Mouse (Mus musculus) left cerebral cortex, adult 9 months (tissue): ENCODE measurements at regions not wholly inside any gene's neighbourhood (a gene's known extent, or its start where the extent isn't known, plus 50 kb on each side); places are given as distances from the start of the nearest gene placed in this dataset.

Source experiments
- DNase-seq, 2 experiments: peaks; one replicate each; pipeline ENCODE4 v3.0.0; 2022; ENCODE audit warnings: low spot score in 2 of 2

GRCm38 (mm10) chr15:86566111-86566510, 351.9 kb downstream of the Tbc1d22a start:
- DNase-seq = no peak

- DNase-seq = no peak
These were observed 360.1 kb downstream of the Tbc1d22a start for GRCm38 (mm10) chr15:86574311-86574710.

GRCm38 (mm10) chr15:86576666-86577065, 362.4 kb downstream of the Tbc1d22a start:
- DNase-seq = no peak

- no peak for DNase-seq
These were observed 364.4 kb downstream of the Tbc1d22a start for GRCm38 (mm10) chr15:86578689-86579088.

GRCm38 (mm10) chr15:86582240-86583090, 368.2 kb downstream of the Tbc1d22a start:
- no peak for DNase-seq

- no peak for DNase-seq
These were observed 371.5 kb downstream of the Tbc1d22a start for GRCm38 (mm10) chr15:86585716-86586115.

- no peak for DNase-seq
These were observed 372.9 kb downstream of the Tbc1d22a start for GRCm38 (mm10) chr15:86587209-86587608.

- DNase-seq = no peak
These were observed 375.8 kb downstream of the Tbc1d22a start for GRCm38 (mm10) chr15:86590033-86590432.

- DNase-seq = no peak
These were observed 376.6 kb downstream of the Tbc1d22a start for GRCm38 (mm10) chr15:86590896-86591295.

GRCm38 (mm10) chr15:86593404-86593803, 379.1 kb downstream of the Tbc1d22a start:
- DNase-seq = peak in 1 of 2 experiments; percentile 71

GRCm38 (mm10) chr15:86606411-86606810, 392.2 kb downstream of the Tbc1d22a start:
- peak in 1 of 2 experiments; percentile 20 for DNase-seq

GRCm38 (mm10) chr15:86609692-86610091, 395.4 kb downstream of the Tbc1d22a start:
- no peak for DNase-seq

GRCm38 (mm10) chr15:86631376-86631775, 417.1 kb downstream of the Tbc1d22a start:
- DNase-seq = no peak

GRCm38 (mm10) chr15:86645244-86645643, 431.0 kb downstream of the Tbc1d22a start:
- no peak for DNase-seq

GRCm38 (mm10) chr15:86648131-86648530, 433.9 kb downstream of the Tbc1d22a start:
- no peak for DNase-seq

- DNase-seq = peak in 1 of 2 experiments; percentile 49
These were observed 458.8 kb downstream of the Tbc1d22a start for GRCm38 (mm10) chr15:86673096-86673520.

GRCm38 (mm10) chr15:86677016-86677415, 462.8 kb downstream of the Tbc1d22a start:
- DNase-seq = peak in 1 of 2 experiments; percentile 15

GRCm38 (mm10) chr15:86683081-86683480, 468.8 kb downstream of the Tbc1d22a start:
- DNase-seq = no peak

- DNase-seq = no peak
These were observed 475.4 kb downstream of the Tbc1d22a start for GRCm38 (mm10) chr15:86689694-86690093.

- DNase-seq = peak; percentile 19 to 69
These were observed 482.5 kb downstream of the Tbc1d22a start for GRCm38 (mm10) chr15:86696806-86697205.

- no peak for DNase-seq
These were observed 496.2 kb downstream of the Tbc1d22a start for GRCm38 (mm10) chr15:86710429-86710828.

- no peak for DNase-seq
These were observed 504.1 kb downstream of the Tbc1d22a start for GRCm38 (mm10) chr15:86718376-86718775.

GRCm38 (mm10) chr15:86719088-86719487, 504.8 kb downstream of the Tbc1d22a start:
- DNase-seq = no peak
